Mouse (Mus musculus): ENCODE data around the gene Col23a1.

DNA sequence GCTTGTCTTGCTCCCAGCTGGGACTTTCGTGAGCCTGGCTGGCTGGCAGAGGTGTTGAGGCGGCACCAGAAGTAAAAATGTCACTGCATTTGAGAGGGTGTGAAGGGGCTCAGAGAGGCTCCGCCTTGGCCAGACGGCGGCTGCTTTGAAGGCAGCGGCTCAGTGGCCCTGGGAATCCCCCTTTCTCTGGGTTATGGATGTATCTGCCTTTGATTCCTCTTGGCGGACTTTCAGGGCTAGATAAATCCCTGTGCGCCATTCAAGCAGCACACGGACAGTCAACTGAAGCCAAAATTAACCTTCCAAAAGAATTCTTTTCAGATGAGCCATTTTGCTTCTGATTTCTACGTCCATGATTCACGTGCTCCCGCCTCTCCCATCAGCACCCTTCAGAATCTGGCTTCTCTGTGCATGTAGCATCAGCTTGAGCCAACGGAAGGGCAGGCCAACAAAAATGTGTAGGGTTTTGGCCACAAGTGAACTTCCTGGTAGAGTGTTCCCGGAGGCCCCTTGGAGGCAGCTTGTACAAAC is 237.0 kb downstream of the Col23a1 start:
- TF ChIP-seq POLR2A (IDR thresholded peaks at IDR 0.05; ENCODE audit: low read depth, low read length), result no peak
- TF ChIP-seq CTCF (IDR thresholded peaks at IDR 0.05; ENCODE audit: borderline replicate concordance, insufficient read depth, low read length), result no peak

Measured in embryonic fibroblast, embryonic 13.5 days (primary cell).